Mouse (Mus musculus): ENCODE data around the gene Tcf20. TPM values are rescaled to one million over a fixed set of nuclear protein-coding genes. Genes with fewer than 3 reads are reported as not detected.

Tcf20 gene
- polyA plus RNA-seq, 1 experiment from 2014 or later = 17.4 TPM

DNA sequence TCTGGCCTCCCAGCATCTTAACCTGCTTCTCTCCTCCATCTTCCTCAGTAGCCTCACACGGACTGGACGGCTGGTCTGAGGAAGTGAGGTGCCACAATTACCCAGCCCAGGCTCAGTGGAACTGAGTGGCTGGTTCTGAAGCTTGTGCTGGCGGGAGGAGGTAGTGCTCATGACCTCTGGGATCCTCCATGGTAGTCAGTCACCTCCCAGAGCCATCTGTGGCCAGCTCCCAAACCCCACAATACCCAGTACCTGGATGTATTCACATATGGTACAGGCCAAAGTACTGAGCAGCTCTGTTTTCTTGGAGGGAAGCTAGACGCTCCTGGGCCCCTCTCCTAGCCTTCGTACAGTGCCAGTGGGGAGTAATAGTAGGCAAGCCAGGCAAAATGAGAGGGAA lies 80.4 kb downstream of the Tcf20 start:
- no peak overlapping the region for H3K9ac ChIP-seq (ENCODE audit: low read length)
- no peaks in the 10 kb centered on the region for H3K9me3 ChIP-seq (replicated peaks; ENCODE audit: control insufficient read depth, low read length)
- WGBS = 88% methylated on average over 5 of the region's 5 CpGs
- H3K4me1 ChIP-seq (ENCODE audit: control insufficient read depth, insufficient read depth, low read length) = peaks cover 39% of the 10 kb centered on the region
- H3K4me3 ChIP-seq (ENCODE audit: low read depth, low read length) = no peak overlapping the region
- H3K36me3 ChIP-seq (ENCODE audit: control insufficient read depth, insufficient read depth, low read length) = no peaks in the 10 kb centered on the region
- DNase-seq (ENCODE audit: low spot score) (no peak), ATAC-seq (no peak)
- 0 out of 2 replicates have a peak overlapping the region, but pooled peaks have one; percentile 44 for H3K27ac ChIP-seq (ENCODE audit: low read depth, low read length)
- no peaks in the 10 kb centered on the region for H3K27me3 ChIP-seq (replicated peaks; ENCODE audit: control insufficient read depth, insufficient read depth, low read length)
- no peak overlapping the region for H3K4me2 ChIP-seq (ENCODE audit: low read length)

DNA sequence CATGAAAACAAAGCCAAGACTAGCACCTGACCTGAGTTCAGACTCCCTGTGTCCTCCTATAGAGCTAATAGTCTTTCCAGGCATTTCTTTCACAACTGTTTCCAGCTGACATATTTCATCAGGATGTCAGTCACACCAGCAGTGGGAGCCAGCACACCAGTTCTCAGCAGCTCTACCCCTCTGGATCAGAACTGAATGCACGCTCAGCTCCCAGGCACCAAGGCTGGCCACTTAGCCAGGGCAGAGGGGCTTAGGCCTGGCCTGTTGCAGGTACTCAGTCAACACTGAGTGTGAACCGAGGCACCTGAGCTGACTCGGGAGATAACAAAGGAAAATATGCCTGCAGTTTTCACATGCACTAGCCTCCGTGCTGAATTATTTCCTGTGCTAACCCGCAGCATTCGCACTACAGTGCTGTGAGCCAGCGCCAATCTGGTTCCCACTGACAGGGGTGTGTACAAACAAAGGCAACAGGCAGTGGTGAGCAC lies 81.1 kb downstream of the Tcf20 start:
- Histone ChIP-seq H3K9ac (ENCODE audit: low read length) (peak overlapping the region; percentile 25; the same call in 1 of the 2 replicates), H3K4me2 (ENCODE audit: low read length) (no peak overlapping the region), H3K9me3 (replicated peaks; ENCODE audit: control insufficient read depth, low read length) (no peaks in the 10 kb centered on the region), H3K36me3 (ENCODE audit: control insufficient read depth, insufficient read depth, low read length) (no peaks in the 10 kb centered on the region), H3K27me3 (replicated peaks; ENCODE audit: control insufficient read depth, insufficient read depth, low read length) (no peaks in the 10 kb centered on the region), H3K27ac (ENCODE audit: low read depth, low read length) (peak overlapping the region; percentile 44), H3K4me3 (ENCODE audit: low read depth, low read length) (no peak overlapping the region), H3K4me1 (ENCODE audit: control insufficient read depth, insufficient read depth, low read length) (peaks cover 39% of the 10 kb centered on the region)
- DNase-seq (ENCODE audit: low spot score) (no peak), ATAC-seq (0 out of 2 replicates have a peak, but pooled peaks have one; percentile 35)
- 61% methylated on average over 7 of the region's 7 CpGs for WGBS

DNA sequence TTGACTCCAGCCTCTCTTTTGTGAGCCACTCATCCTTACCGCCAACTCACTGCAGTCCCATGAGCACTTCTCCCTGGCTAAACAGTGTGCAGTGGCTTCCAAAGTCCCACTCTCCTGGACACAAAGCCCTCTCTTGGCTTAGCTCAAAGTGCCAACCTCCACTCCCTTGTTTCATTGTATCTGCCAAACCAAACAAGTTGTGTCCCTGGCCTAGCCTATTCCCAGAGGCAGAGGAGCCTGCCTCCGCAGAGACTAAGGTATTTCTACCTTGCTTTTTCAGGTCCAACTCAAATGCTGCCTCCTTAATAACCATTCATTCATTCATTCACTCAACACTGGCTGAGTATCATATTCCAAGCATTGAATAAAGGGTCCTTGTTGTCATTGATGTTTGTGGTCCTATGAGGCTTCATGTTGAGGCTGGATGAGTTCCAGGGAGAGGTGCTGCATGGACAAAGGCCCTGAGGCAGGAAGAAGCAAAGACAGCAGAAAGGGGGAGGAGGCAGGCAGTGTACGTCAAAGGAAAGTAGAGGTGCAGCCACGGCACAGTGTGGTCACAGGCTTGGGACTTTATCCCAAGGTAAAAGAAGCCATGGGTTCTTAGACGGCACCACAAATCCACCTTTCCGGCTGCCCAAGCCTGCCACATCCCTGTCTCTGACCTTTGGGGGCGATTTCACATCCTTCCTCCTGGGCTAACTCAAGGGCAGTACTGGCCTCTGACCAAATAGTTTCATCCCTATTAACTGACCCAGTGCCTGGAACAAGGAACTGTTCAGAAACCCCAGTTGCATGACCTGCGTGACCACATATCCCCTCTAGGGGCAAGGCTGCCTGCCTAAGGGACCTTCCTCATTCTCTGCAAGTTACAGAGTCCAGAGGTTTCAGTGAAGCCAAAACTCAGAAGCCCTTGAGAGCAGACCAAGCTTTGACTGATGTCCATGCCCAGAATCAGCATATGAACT lies 82.0 kb downstream of the Tcf20 start:
- Histone ChIP-seq H3K9ac (ENCODE audit: low read length) (no peak overlapping the region), H3K27ac (ENCODE audit: low read depth, low read length) (no peak overlapping the region), H3K4me2 (ENCODE audit: low read length) (no peak overlapping the region), H3K36me3 (ENCODE audit: control insufficient read depth, insufficient read depth, low read length) (no peaks in the 10 kb centered on the region), H3K4me3 (ENCODE audit: low read depth, low read length) (no peak overlapping the region), H3K4me1 (ENCODE audit: control insufficient read depth, insufficient read depth, low read length) (peaks cover 37% of the 10 kb centered on the region), H3K27me3 (replicated peaks; ENCODE audit: control insufficient read depth, insufficient read depth, low read length) (no peaks in the 10 kb centered on the region), H3K9me3 (replicated peaks; ENCODE audit: control insufficient read depth, low read length) (no peaks in the 10 kb centered on the region)
- no peak for DNase-seq (ENCODE audit: low spot score)
- no peak for ATAC-seq
- 65% methylated on average over 8 of the region's 8 CpGs for WGBS

DNA sequence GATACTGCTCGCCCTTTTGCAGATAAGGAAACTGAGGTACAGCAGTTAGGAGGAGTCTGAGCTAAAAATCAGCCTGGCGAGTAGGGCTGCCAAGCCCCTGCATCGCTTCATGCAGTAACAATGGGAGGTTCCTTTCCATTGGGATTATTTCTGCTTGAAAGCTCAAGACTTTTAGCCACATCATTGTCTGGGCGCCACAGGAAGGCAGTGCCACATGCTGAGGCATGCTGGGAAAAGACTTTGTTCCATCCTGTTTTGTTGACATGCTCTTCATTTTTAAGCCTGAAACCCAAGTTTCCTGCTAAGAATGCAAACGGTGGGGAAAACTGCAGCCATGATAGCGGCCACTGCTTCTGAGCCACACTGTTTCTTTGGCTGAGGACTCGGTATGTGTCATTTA lies 83.1 kb downstream of the Tcf20 start:
- no peaks in the 10 kb centered on the region for H3K27me3 ChIP-seq (replicated peaks; ENCODE audit: control insufficient read depth, insufficient read depth, low read length)
- H3K4me3 ChIP-seq (ENCODE audit: low read depth, low read length) = no peak overlapping the region
- ATAC-seq (no peak), DNase-seq (ENCODE audit: low spot score) (no peak)
- H3K27ac ChIP-seq (ENCODE audit: low read depth, low read length) = no peak overlapping the region
- H3K36me3 ChIP-seq (ENCODE audit: control insufficient read depth, insufficient read depth, low read length) = no peaks in the 10 kb centered on the region
- H3K4me1 ChIP-seq (ENCODE audit: control insufficient read depth, insufficient read depth, low read length) = peaks cover 38% of the 10 kb centered on the region
- WGBS = 6% methylated on average over 7 of the region's 7 CpGs
- no peaks in the 10 kb centered on the region for H3K9me3 ChIP-seq (replicated peaks; ENCODE audit: control insufficient read depth, low read length)
- H3K4me2 ChIP-seq (ENCODE audit: low read length) = no peak overlapping the region
- H3K9ac ChIP-seq (ENCODE audit: low read length) = no peak overlapping the region

DNA sequence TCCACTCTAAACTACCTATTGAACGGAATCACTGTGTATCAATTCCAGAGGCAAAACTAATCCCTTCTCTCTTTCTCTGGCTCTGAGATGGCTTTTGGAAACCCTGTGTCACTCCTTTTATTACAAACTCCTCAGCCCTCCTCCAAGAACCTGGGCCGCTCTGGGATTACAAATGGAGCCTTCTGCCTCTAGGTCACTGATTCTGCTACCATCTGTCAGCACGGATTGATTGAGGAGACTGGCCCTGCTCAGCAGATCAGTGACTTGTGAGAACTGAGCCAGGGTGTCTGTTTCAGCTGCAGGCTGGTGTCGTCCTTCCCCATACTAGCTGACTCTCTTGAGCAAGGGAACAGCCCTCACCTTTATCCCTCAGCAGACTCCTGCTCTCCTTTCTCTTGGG lies 85.2 kb downstream of the Tcf20 start:
- WGBS = 31% methylated on average over 4 of the region's 4 CpGs
- Histone ChIP-seq H3K4me3 (ENCODE audit: low read depth, low read length) (no peak overlapping the region), H3K36me3 (ENCODE audit: control insufficient read depth, insufficient read depth, low read length) (no peaks in the 10 kb centered on the region), H3K4me1 (ENCODE audit: control insufficient read depth, insufficient read depth, low read length) (peaks cover 48% of the 10 kb centered on the region), H3K9ac (ENCODE audit: low read length) (no peak overlapping the region), H3K27ac (ENCODE audit: low read depth, low read length) (no peak overlapping the region), H3K9me3 (replicated peaks; ENCODE audit: control insufficient read depth, low read length) (no peaks in the 10 kb centered on the region), H3K27me3 (replicated peaks; ENCODE audit: control insufficient read depth, insufficient read depth, low read length) (no peaks in the 10 kb centered on the region), H3K4me2 (ENCODE audit: low read length) (no peak overlapping the region)
- DNase-seq (ENCODE audit: low spot score) (no peak), ATAC-seq (no peak)

DNA sequence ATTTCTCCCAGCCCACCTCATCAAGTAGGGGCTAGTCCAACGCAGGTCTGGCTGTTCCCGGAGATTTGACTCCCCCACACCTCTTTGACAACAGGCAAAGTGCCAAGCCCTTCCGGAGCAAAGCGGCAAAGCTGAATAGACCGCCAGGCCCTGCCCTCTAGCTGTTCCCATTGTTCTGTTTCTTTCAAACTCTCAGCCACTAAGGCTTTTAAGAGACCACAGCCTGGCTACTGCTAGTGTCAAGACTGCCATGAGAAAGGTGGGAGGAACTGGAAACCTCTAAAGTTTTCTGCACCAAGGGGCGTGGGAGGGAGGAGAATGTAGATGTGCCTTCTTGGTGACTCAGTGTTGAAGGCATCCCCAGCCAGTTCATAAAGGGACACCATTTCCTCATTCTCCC lies 86.4 kb downstream of the Tcf20 start:
- Histone ChIP-seq H3K27ac (ENCODE audit: low read depth, low read length) (no peak overlapping the region), H3K4me2 (ENCODE audit: low read length) (no peak overlapping the region), H3K4me1 (ENCODE audit: control insufficient read depth, insufficient read depth, low read length) (peaks cover 42% of the 10 kb centered on the region), H3K9me3 (replicated peaks; ENCODE audit: control insufficient read depth, low read length) (no peaks in the 10 kb centered on the region), H3K4me3 (ENCODE audit: low read depth, low read length) (no peak overlapping the region), H3K27me3 (replicated peaks; ENCODE audit: control insufficient read depth, insufficient read depth, low read length) (no peaks in the 10 kb centered on the region), H3K36me3 (ENCODE audit: control insufficient read depth, insufficient read depth, low read length) (no peaks in the 10 kb centered on the region), H3K9ac (ENCODE audit: low read length) (peak overlapping the region; percentile 25; the same call in 1 of the 2 replicates)
- 1% methylated on average over 6 of the region's 6 CpGs for whole genome bisulfite sequencing
- peak; percentile 44 for DNase-seq (ENCODE audit: low spot score)
- ATAC-seq = no peak

DNA sequence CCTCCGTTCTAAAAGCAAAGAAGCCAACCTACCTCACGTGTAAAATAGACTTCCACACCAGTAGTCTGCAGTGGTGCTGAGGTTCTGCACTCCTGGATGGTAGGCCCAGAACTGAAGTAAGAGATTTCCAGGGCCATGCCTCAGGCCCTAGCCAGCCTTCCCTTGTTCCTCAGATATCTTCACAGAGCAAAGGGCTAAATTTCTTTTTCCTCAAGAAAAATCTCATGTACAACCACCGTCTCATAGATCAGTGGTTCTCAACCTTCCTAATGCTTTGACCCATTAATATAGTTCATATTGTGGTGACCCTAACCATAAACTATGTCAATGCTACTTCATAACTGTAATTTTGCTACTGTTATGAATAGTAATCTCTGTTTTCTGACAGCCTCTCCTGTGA lies 87.3 kb downstream of the Tcf20 start:
- H3K27ac ChIP-seq (ENCODE audit: low read depth, low read length) = no peak overlapping the region
- ATAC-seq (no peak), DNase-seq (ENCODE audit: low spot score) (no peak)
- H3K4me3 ChIP-seq (ENCODE audit: low read depth, low read length) = no peak overlapping the region; the same call in 1 of the 2 replicates
- peak overlapping the region; percentile 81 for H3K4me2 ChIP-seq (ENCODE audit: low read length)
- H3K4me1 ChIP-seq (ENCODE audit: control insufficient read depth, insufficient read depth, low read length) = peaks cover 42% of the 10 kb centered on the region
- H3K9me3 ChIP-seq (replicated peaks; ENCODE audit: control insufficient read depth, low read length) = no peaks in the 10 kb centered on the region
- 38% methylated on average over 3 of the region's 3 CpGs for WGBS
- H3K27me3 ChIP-seq (replicated peaks; ENCODE audit: control insufficient read depth, insufficient read depth, low read length) = no peaks in the 10 kb centered on the region
- H3K9ac ChIP-seq (ENCODE audit: low read length) = no peak overlapping the region
- H3K36me3 ChIP-seq (ENCODE audit: control insufficient read depth, insufficient read depth, low read length) = no peaks in the 10 kb centered on the region

DNA sequence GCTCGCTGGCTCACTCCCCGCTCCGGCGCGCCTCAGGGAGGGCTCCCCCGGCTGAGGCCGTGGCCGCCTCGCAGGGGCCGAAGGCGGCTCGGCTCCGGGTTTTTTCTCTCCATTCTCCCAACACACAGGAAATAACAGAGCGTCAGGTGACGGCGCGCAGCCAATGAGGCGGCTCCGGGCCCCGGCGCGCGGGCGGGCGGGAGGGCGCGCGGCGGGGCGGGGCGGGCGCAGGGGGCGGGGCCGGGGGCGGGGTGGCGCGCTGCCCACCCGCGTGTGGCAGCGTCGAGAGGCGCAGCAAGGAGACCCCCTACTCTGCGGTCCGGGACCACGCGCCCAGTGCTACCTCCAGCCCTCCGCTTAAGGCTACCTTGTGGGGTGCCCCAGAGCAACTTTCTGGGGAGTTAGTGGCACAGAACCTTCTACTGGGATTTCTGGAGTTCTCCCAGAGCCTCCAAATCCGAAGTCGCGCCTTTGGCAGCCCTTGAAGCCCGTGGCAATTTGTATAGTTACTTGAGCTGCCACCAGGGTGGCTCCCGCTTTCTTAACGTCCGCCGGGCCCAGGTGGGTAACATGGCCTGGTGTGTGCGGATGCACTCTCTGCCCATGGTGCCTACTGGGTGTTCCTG lies 87.9 kb downstream of the Tcf20 start:
- Histone ChIP-seq H3K9ac (ENCODE audit: low read length) (peak overlapping the region; percentile 93), H3K27me3 (replicated peaks; ENCODE audit: control insufficient read depth, insufficient read depth, low read length) (no peaks in the 10 kb centered on the region), H3K36me3 (ENCODE audit: control insufficient read depth, insufficient read depth, low read length) (no peaks in the 10 kb centered on the region), H3K4me1 (ENCODE audit: control insufficient read depth, insufficient read depth, low read length) (peaks cover 36% of the 10 kb centered on the region), H3K4me2 (ENCODE audit: low read length) (peak overlapping the region; percentile 81), H3K4me3 (ENCODE audit: low read depth, low read length) (peak overlapping the region; percentile 99), H3K27ac (ENCODE audit: low read depth, low read length) (peak overlapping the region; percentile 95), H3K9me3 (replicated peaks; ENCODE audit: control insufficient read depth, low read length) (no peaks in the 10 kb centered on the region)
- 1% methylated on average over 28 of the region's 56 CpGs for WGBS
- ATAC-seq = peak; percentile 93
- peak; percentile 91 for DNase-seq (ENCODE audit: low spot score)
